ENCODE assay signal across 8 mouse cellular contexts in genomic region chr11:101138536-101139181, GRCm38 (mm10). TPM values are rescaled to one million over a fixed set of nuclear protein-coding genes. Genes with fewer than 3 reads are reported as not detected.
DNase-seq lines count a peak whose midpoint lies in the region; ATAC-seq lines count a peak whose summit lies in the region.

No protein-coding gene starts in this region.

- peak overlapping the region; percentile 40 for H3K4me2 ChIP-seq in hindbrain, embryonic 15.5 days
- peak overlapping the region; percentile 20; the same call in 1 of the 2 replicates for H3K4me2 ChIP-seq in liver, embryonic 15.5 days
- peak overlapping the region; percentile 50 for H3K4me2 ChIP-seq in stomach, embryonic 15.5 days

- ATAC-seq in cerebellum, adult (ENCODE audit: insufficient number of reproducible peaks, low FRiP score, low TSS enrichment): no peak
- ATAC-seq in hindbrain, embryonic 15.5 days (ENCODE audit: low FRiP score, low read depth): peak; percentile 82
- no peak for ATAC-seq in liver, embryonic 15.5 days (ENCODE audit: insufficient read depth)
- peak; percentile 50; the same call in 1 of the 2 replicates for ATAC-seq in stomach, embryonic 15.5 days (ENCODE audit: insufficient read depth, low FRiP score, low read depth)

- H3K27ac ChIP-seq in embryonic facial prominence, embryonic 10.5 days (replicated peaks): peak overlapping the region; percentile 51; the same call in 1 of the 2 replicates
- peak overlapping the region; percentile 62 for H3K27ac ChIP-seq in hindbrain, embryonic 15.5 days (replicated peaks)
- H3K27ac ChIP-seq in liver, embryonic 15.5 days (replicated peaks): no peak overlapping the region
- peak overlapping the region; percentile 80 for H3K27ac ChIP-seq in stomach, embryonic 15.5 days

- WGBS in embryonic facial prominence, embryonic 10.5 days: 30% methylated on average over 15 of the region's 15 CpGs
- WGBS in hindbrain, embryonic 15.5 days: 20% methylated on average over 15 of the region's 15 CpGs
- 16% methylated on average over 15 of the region's 15 CpGs for WGBS in liver, embryonic 15.5 days (ENCODE audit: insufficient replicate concordance)
- 15% methylated on average over 15 of the region's 15 CpGs for WGBS in stomach, embryonic 15.5 days

- H3K9ac ChIP-seq in hindbrain, embryonic 15.5 days: no peak overlapping the region
- H3K9ac ChIP-seq in liver, embryonic 15.5 days: no peak overlapping the region
- H3K9ac ChIP-seq in stomach, embryonic 15.5 days: no peak overlapping the region

- no peaks in the 10 kb centered on the region for H3K9me3 ChIP-seq in embryonic facial prominence, embryonic 10.5 days
- no peaks in the 10 kb centered on the region for H3K9me3 ChIP-seq in hindbrain, embryonic 15.5 days
- no peaks in the 10 kb centered on the region for H3K9me3 ChIP-seq in liver, embryonic 15.5 days (replicated peaks)
- H3K9me3 ChIP-seq in stomach, embryonic 15.5 days: no peaks in the 10 kb centered on the region

- H3K36me3 ChIP-seq in embryonic facial prominence, embryonic 10.5 days (replicated peaks): no peaks in the 10 kb centered on the region
- no peaks in the 10 kb centered on the region for H3K36me3 ChIP-seq in hindbrain, embryonic 15.5 days
- H3K36me3 ChIP-seq in liver, embryonic 15.5 days (replicated peaks): no peaks in the 10 kb centered on the region
- H3K36me3 ChIP-seq in stomach, embryonic 15.5 days: no peaks in the 10 kb centered on the region

- peaks cover 37% of the 10 kb centered on the region for H3K27me3 ChIP-seq in embryonic facial prominence, embryonic 10.5 days (replicated peaks; ENCODE audit: low read depth, poor library complexity, severe bottlenecking)
- H3K27me3 ChIP-seq in hindbrain, embryonic 15.5 days: no peaks in the 10 kb centered on the region
- peaks cover 64% of the 10 kb centered on the region for H3K27me3 ChIP-seq in liver, embryonic 15.5 days
- no peaks in the 10 kb centered on the region for H3K27me3 ChIP-seq in stomach, embryonic 15.5 days (replicated peaks)

- peak overlapping the region; percentile 42 for H3K4me3 ChIP-seq in embryonic facial prominence, embryonic 10.5 days
- H3K4me3 ChIP-seq in hindbrain, embryonic 15.5 days: no peak overlapping the region
- H3K4me3 ChIP-seq in liver, embryonic 15.5 days (replicated peaks): no peak overlapping the region
- H3K4me3 ChIP-seq in stomach, embryonic 15.5 days (replicated peaks): peak overlapping the region; percentile 23

- H3K4me1 ChIP-seq in embryonic facial prominence, embryonic 10.5 days: peaks cover 26% of the 10 kb centered on the region
- peaks cover 10% of the 10 kb centered on the region for H3K4me1 ChIP-seq in hindbrain, embryonic 15.5 days (replicated peaks)
- peaks cover 7% of the 10 kb centered on the region; the same call in 1 of the 2 replicates for H3K4me1 ChIP-seq in liver, embryonic 15.5 days (replicated peaks)
- peaks cover 15% of the 10 kb centered on the region for H3K4me1 ChIP-seq in stomach, embryonic 15.5 days

- DNase-seq in cerebellum, postnatal 10 days: peak; percentile 55 to 61
- DNase-seq in embryonic facial prominence, embryonic 10.5 days (ENCODE audit: low spot score): peak; percentile 53
- no peak for DNase-seq in left cerebral cortex, adult 11 months (ENCODE audit: low spot score)
- no peak for DNase-seq in thymus, postnatal 25 days

RNA-seq across cellular contexts. Expression of gene Tubg2, which starts 17.0 kb away (rescaled TPM):
- 4.9 and 5.7 TPM in 2 replicates for polyA plus RNA-seq in embryonic facial prominence, embryonic 10.5 days (2016; fragmentation: Nextera tagmentation; extraction: Ambion mirVana)
- 48.0 and 53.1 TPM in 2 replicates for polyA plus RNA-seq in hindbrain, embryonic 15.5 days (2015; fragmentation: Nextera tagmentation; extraction: Ambion mirVana)
- 0.05 and 0.24 TPM in 2 replicates for polyA plus RNA-seq in liver, embryonic 15.5 days (2015; fragmentation: Nextera tagmentation; extraction: Ambion mirVana)
- polyA plus RNA-seq in stomach, embryonic 15.5 days (2015; fragmentation: Nextera tagmentation; extraction: Ambion mirVana): 3.4 and 3.8 TPM in 2 replicates

RNA-seq across cellular contexts. Expression of gene Tubg1, which starts 18.9 kb away (rescaled TPM):
- polyA plus RNA-seq in embryonic facial prominence, embryonic 10.5 days (2016; fragmentation: Nextera tagmentation; extraction: Ambion mirVana): 135 and 142 TPM in 2 replicates
- polyA plus RNA-seq in hindbrain, embryonic 15.5 days (2015; fragmentation: Nextera tagmentation; extraction: Ambion mirVana): 78.0 and 79.8 TPM in 2 replicates
- polyA plus RNA-seq in liver, embryonic 15.5 days (2015; fragmentation: Nextera tagmentation; extraction: Ambion mirVana): 38.3 and 38.9 TPM in 2 replicates
- 58.5 and 64.0 TPM in 2 replicates for polyA plus RNA-seq in stomach, embryonic 15.5 days (2015; fragmentation: Nextera tagmentation; extraction: Ambion mirVana)

RNA-seq across cellular contexts. Expression of gene Retreg3, which starts 19.0 kb away (rescaled TPM):
- 19.7 and 20.2 TPM in 2 replicates for polyA plus RNA-seq in embryonic facial prominence, embryonic 10.5 days (2016; fragmentation: Nextera tagmentation; extraction: Ambion mirVana)
- polyA plus RNA-seq in hindbrain, embryonic 15.5 days (2015; fragmentation: Nextera tagmentation; extraction: Ambion mirVana): 23.6 and 25.5 TPM in 2 replicates
- 13.4 and 13.6 TPM in 2 replicates for polyA plus RNA-seq in liver, embryonic 15.5 days (2015; fragmentation: Nextera tagmentation; extraction: Ambion mirVana)
- polyA plus RNA-seq in stomach, embryonic 15.5 days (2015; fragmentation: Nextera tagmentation; extraction: Ambion mirVana): 21.0 and 21.3 TPM in 2 replicates

RNA-seq across cellular contexts. Expression of gene Cntnap1, which starts 31.7 kb away (rescaled TPM):
- polyA plus RNA-seq in embryonic facial prominence, embryonic 10.5 days (2016; fragmentation: Nextera tagmentation; extraction: Ambion mirVana): 0.23 and 0.31 TPM in 2 replicates
- 7.5 and 8.0 TPM in 2 replicates for polyA plus RNA-seq in hindbrain, embryonic 15.5 days (2015; fragmentation: Nextera tagmentation; extraction: Ambion mirVana)
- polyA plus RNA-seq in liver, embryonic 15.5 days (2015; fragmentation: Nextera tagmentation; extraction: Ambion mirVana): 0.07 and 0.12 TPM in 2 replicates
- 2.0 and 2.6 TPM in 2 replicates for polyA plus RNA-seq in stomach, embryonic 15.5 days (2015; fragmentation: Nextera tagmentation; extraction: Ambion mirVana)

RNA-seq across cellular contexts. Expression of gene Plekhh3, which starts 32.5 kb away (rescaled TPM):
- polyA plus RNA-seq in embryonic facial prominence, embryonic 10.5 days (2016; fragmentation: Nextera tagmentation; extraction: Ambion mirVana): 3.7 and 4.0 TPM in 2 replicates
- polyA plus RNA-seq in hindbrain, embryonic 15.5 days (2015; fragmentation: Nextera tagmentation; extraction: Ambion mirVana): 9.5 and 11.8 TPM in 2 replicates
- polyA plus RNA-seq in liver, embryonic 15.5 days (2015; fragmentation: Nextera tagmentation; extraction: Ambion mirVana): 1.5 and 1.9 TPM in 2 replicates
- 19.7 and 23.5 TPM in 2 replicates for polyA plus RNA-seq in stomach, embryonic 15.5 days (2015; fragmentation: Nextera tagmentation; extraction: Ambion mirVana)

Comparison
In these comparisons a context has a peak if more than half of its experiments do, and no peak if none do; other contexts are left out.
1. DNase-seq: peak in cerebellum, postnatal 10 days (2 of 2) and embryonic facial prominence, embryonic 10.5 days (single experiment); none in left cerebral cortex, adult 11 months (single experiment) and thymus, postnatal 25 days (single experiment).
2. ATAC-seq: peak in hindbrain, embryonic 15.5 days (single experiment) and stomach, embryonic 15.5 days (single experiment); none in cerebellum, adult (single experiment) and liver, embryonic 15.5 days (single experiment).
3. H3K4me3 ChIP-seq: peak in embryonic facial prominence, embryonic 10.5 days (single experiment) and stomach, embryonic 15.5 days (single experiment); none in hindbrain, embryonic 15.5 days (single experiment) and liver, embryonic 15.5 days (single experiment).
4. Peak in every context shown above with its lines, with median percentiles within 50 percentile points of each other: H3K4me2 ChIP-seq.